Mouse (Mus musculus): Measurements from ENCODE around the gene Polh. TPM values are rescaled to one million over a fixed set of nuclear protein-coding genes. Genes with fewer than 3 reads are reported as not detected.

Gene Polh
- polyA plus RNA-seq (2012; rRNA removed), result 18.4 and 20.4 TPM in 2 replicates

- Histone ChIP-seq H3K27ac (ENCODE audit: control insufficient read depth, insufficient read depth, low read length) (peak within 1 kb of the TSS; percentile 68), H3K4me3 (ENCODE audit: control insufficient read depth, insufficient read depth, low read length) (peak within 1 kb of the TSS; percentile 96), H3K27me3 (ENCODE audit: control insufficient read depth, insufficient read depth, low read length) (no peaks in the 10 kb centered on the region), H3K36me3 (ENCODE audit: control insufficient read depth, insufficient read depth, low read length) (peaks cover 11% of the 10 kb centered on the region), H3K4me1 (replicated peaks; ENCODE audit: control insufficient read depth, insufficient read depth, low read length) (peaks cover 7% of the 10 kb centered on the region)
- under 1% methylated on average over 66 of the region's 66 CpGs for WGBS
- peak; percentile 77; the same call in 1 of the 2 replicates for TF ChIP-seq POLR2A (IDR thresholded peaks at IDR 0.05; ENCODE audit: control insufficient read depth, extremely low read depth, insufficient read depth, low read length, poor library complexity)
- peak; percentile 38 for TF ChIP-seq CTCF (IDR thresholded peaks at IDR 0.05; ENCODE audit: borderline replicate concordance, control insufficient read depth, extremely low read depth, insufficient read depth, low read length, poor library complexity)
- DNase-seq, result peak; percentile 92
These were observed at the start of gene Polh, which contains the start of gene Xpo5 for GRCm38 (mm10) chr17:46202421-46203071. Gene Polh, minus strand, starts transcription at chr17:46202645. Gene Xpo5, plus strand, starts transcription at chr17:46202782.

DNA sequence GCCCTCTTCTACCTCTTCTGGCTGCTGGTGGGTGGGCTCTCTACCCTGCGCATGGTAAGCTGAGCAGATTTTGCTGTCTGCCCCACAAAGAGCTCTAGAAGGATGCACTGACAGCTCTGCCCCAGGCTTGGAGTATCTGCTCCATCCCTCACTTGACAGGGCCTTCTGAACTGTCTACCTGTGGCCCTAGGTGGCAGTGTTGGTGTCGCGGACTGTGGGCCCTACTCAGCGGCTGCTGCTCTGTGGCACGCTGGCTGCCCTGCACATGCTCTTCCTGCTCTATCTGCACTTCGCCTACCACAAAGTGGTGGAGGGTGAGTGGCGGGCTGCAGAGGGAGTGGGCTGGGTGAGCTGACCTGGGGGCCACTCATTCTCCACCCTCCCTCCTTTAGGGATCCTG is 48.7 kb upstream of the Polh start:
- H3K27me3 ChIP-seq (ENCODE audit: control insufficient read depth, insufficient read depth, low read length), result peaks cover 6% of the 10 kb centered on the region; the same call in 1 of the 2 replicates
- peak; percentile 40 for DNase-seq
- H3K4me3 ChIP-seq (ENCODE audit: control insufficient read depth, insufficient read depth, low read length), result no peak overlapping the region
- TF ChIP-seq CTCF (IDR thresholded peaks at IDR 0.05; ENCODE audit: borderline replicate concordance, control insufficient read depth, extremely low read depth, insufficient read depth, low read length, poor library complexity) (no peak), POLR2A (IDR thresholded peaks at IDR 0.05; ENCODE audit: control insufficient read depth, extremely low read depth, insufficient read depth, low read length, poor library complexity) (no peak)
- peaks cover 30% of the 10 kb centered on the region for H3K4me1 ChIP-seq (replicated peaks; ENCODE audit: control insufficient read depth, insufficient read depth, low read length)
- no peak overlapping the region for H3K27ac ChIP-seq (ENCODE audit: control insufficient read depth, insufficient read depth, low read length)
- H3K36me3 ChIP-seq (ENCODE audit: control insufficient read depth, insufficient read depth, low read length), result peaks cover 24% of the 10 kb centered on the region
- 83% methylated on average over 7 of the region's 7 CpGs for WGBS

GRCm38 (mm10) chr17:46248189-46248522 is 45.7 kb upstream of the Polh start:
- Histone ChIP-seq H3K4me3 (ENCODE audit: control insufficient read depth, insufficient read depth, low read length) (peak overlapping the region; percentile 98), H3K27ac (ENCODE audit: control insufficient read depth, insufficient read depth, low read length) (peak overlapping the region; percentile 11; the same call in 1 of the 2 replicates), H3K4me1 (replicated peaks; ENCODE audit: control insufficient read depth, insufficient read depth, low read length) (peaks cover 20% of the 10 kb centered on the region), H3K36me3 (ENCODE audit: control insufficient read depth, insufficient read depth, low read length) (peaks cover 45% of the 10 kb centered on the region), H3K27me3 (ENCODE audit: control insufficient read depth, insufficient read depth, low read length) (no peaks in the 10 kb centered on the region)
- TF ChIP-seq CTCF (IDR thresholded peaks at IDR 0.05; ENCODE audit: borderline replicate concordance, control insufficient read depth, extremely low read depth, insufficient read depth, low read length, poor library complexity) (peak; percentile 56; the same call in 1 of the 2 replicates), POLR2A (IDR thresholded peaks at IDR 0.05; ENCODE audit: control insufficient read depth, extremely low read depth, insufficient read depth, low read length, poor library complexity) (no peak; the same call in 1 of the 2 replicates)
- WGBS, result under 1% methylated on average over 37 of the region's 37 CpGs
- no peak for DNase-seq

DNA sequence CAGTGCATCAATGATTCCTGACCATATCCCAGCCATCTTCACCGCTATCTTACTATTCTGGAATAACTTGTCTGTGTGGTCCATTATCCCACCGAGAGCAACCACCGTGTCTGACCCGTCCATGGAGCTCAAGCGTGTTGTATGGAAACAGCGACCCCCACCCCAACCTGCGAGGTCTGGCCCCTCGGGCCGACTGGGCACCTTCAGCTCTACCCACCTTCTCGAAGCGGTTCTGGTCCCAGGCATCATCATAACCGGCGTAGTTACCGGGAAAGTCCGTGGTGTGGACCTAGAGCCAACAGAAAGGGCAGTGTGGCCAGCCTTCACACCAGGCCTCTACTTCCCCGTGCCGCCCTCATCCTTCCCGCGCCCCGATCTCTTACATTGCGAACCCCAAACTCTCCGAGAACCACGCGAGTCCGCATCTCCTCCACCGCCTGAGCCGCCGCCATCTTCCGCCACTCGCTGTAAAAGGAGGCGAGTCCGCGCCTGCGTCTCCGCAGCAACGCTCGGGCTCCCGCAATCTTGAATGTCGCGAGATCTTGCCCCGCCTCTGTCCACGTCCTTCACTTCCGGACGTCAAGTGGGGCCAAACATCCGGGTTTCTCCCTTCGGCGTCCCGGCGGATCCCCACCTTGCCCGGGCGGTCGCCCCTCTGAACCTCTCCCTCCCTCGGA is 45.2 kb upstream of the Polh start, which contains the start of the genes Polr1c and Yipf3:
Gene Polr1c, minus strand, starts transcription at position 543 of the 677 bp plus-strand sequence.
Gene Yipf3, plus strand, starts transcription at position 569 of the 677 bp plus-strand sequence.
- Histone ChIP-seq H3K4me1 (replicated peaks; ENCODE audit: control insufficient read depth, insufficient read depth, low read length) (peaks cover 19% of the 10 kb centered on the region), H3K27me3 (ENCODE audit: control insufficient read depth, insufficient read depth, low read length) (no peaks in the 10 kb centered on the region), H3K36me3 (ENCODE audit: control insufficient read depth, insufficient read depth, low read length) (peaks cover 50% of the 10 kb centered on the region), H3K4me3 (ENCODE audit: control insufficient read depth, insufficient read depth, low read length) (peak within 1 kb of the TSS; percentile 98), H3K27ac (ENCODE audit: control insufficient read depth, insufficient read depth, low read length) (peak within 1 kb of the TSS; percentile 11; the same call in 1 of the 2 replicates)
- TF ChIP-seq POLR2A (IDR thresholded peaks at IDR 0.05; ENCODE audit: control insufficient read depth, extremely low read depth, insufficient read depth, low read length, poor library complexity) (peak; percentile 78), CTCF (IDR thresholded peaks at IDR 0.05; ENCODE audit: borderline replicate concordance, control insufficient read depth, extremely low read depth, insufficient read depth, low read length, poor library complexity) (no peak)
- peak; percentile 94 for DNase-seq
- WGBS, result under 1% methylated on average over 53 of the region's 53 CpGs

- Histone ChIP-seq H3K27ac (ENCODE audit: control insufficient read depth, insufficient read depth, low read length) (no peak overlapping the region), H3K36me3 (ENCODE audit: control insufficient read depth, insufficient read depth, low read length) (peaks cover 48% of the 10 kb centered on the region), H3K27me3 (ENCODE audit: control insufficient read depth, insufficient read depth, low read length) (no peaks in the 10 kb centered on the region), H3K4me1 (replicated peaks; ENCODE audit: control insufficient read depth, insufficient read depth, low read length) (peaks cover 19% of the 10 kb centered on the region), H3K4me3 (ENCODE audit: control insufficient read depth, insufficient read depth, low read length) (no peak overlapping the region)
- 94% methylated on average over 10 of the region's 10 CpGs for WGBS
- DNase-seq, result no peak
- TF ChIP-seq CTCF (IDR thresholded peaks at IDR 0.05; ENCODE audit: borderline replicate concordance, control insufficient read depth, extremely low read depth, insufficient read depth, low read length, poor library complexity) (no peak), POLR2A (IDR thresholded peaks at IDR 0.05; ENCODE audit: control insufficient read depth, extremely low read depth, insufficient read depth, low read length, poor library complexity) (no peak)
These were observed 42.1 kb upstream of the Polh start for GRCm38 (mm10) chr17:46244579-46244978.

- DNase-seq, result no peak
- Histone ChIP-seq H3K4me3 (ENCODE audit: control insufficient read depth, insufficient read depth, low read length) (no peak overlapping the region), H3K27me3 (ENCODE audit: control insufficient read depth, insufficient read depth, low read length) (no peaks in the 10 kb centered on the region), H3K4me1 (replicated peaks; ENCODE audit: control insufficient read depth, insufficient read depth, low read length) (peaks cover 11% of the 10 kb centered on the region), H3K36me3 (ENCODE audit: control insufficient read depth, insufficient read depth, low read length) (peaks cover 57% of the 10 kb centered on the region), H3K27ac (ENCODE audit: control insufficient read depth, insufficient read depth, low read length) (no peak overlapping the region)
- no peak for TF ChIP-seq POLR2A (IDR thresholded peaks at IDR 0.05; ENCODE audit: control insufficient read depth, extremely low read depth, insufficient read depth, low read length, poor library complexity)
- 97% methylated on average over 2 of the region's 2 CpGs for WGBS
These were observed 41.2 kb upstream of the Polh start for GRCm38 (mm10) chr17:46243624-46244023.

Data from thymus, adult 2 months (tissue).